Mouse (Mus musculus) forebrain, embryonic 10.5 days (tissue): ENCODE results near the gene Ddn. TPM values are rescaled to one million over a fixed set of nuclear protein-coding genes. Genes with fewer than 3 reads are reported as not detected.

Experiments used
- DNase-seq: peaks from one replicate; pipeline ENCODE4 v3.0.0-alpha.2; 2017; ENCODE audit warnings: low spot score; ENCODE audit errors: extremely low spot score
- H3K27ac ChIP-seq: fragments of 300-500 bp; sonication (generic); 2 replicates; pipeline ENCODE4 v1.5.1; 2016; ENCODE audit warnings: mild to moderate bottlenecking
- H3K27me3 ChIP-seq: fragments of 300-500 bp; sonication (generic); 2 replicates; pipeline ENCODE4 v1.6.1; 2016; ENCODE audit warnings: mild to moderate bottlenecking; ENCODE audit not compliant: poor library complexity, severe bottlenecking
- H3K36me3 ChIP-seq: fragments of 300-500 bp; sonication (generic); replicated peaks from 2 replicates; pipeline ENCODE4 v1.6.1; 2016; ENCODE audit warnings: mild to moderate bottlenecking, moderate library complexity
- H3K4me1 ChIP-seq: fragments of 300-500 bp; sonication (generic); 2 replicates; pipeline ENCODE4 v1.6.1; 2016
- H3K4me3 ChIP-seq: fragments of 300-500 bp; sonication (generic); 2 replicates; pipeline ENCODE4 v1.5.1; 2016; ENCODE audit warnings: mild to moderate bottlenecking, moderate library complexity
- H3K9me3 ChIP-seq: fragments of 300-500 bp; sonication (generic); 2 replicates; pipeline ENCODE4 v1.6.1; 2016; ENCODE audit warnings: mild to moderate bottlenecking, moderate library complexity
- WGBS: fragments of 180-500 bp; shearing (Covaris S2); methylation state at CpG from one replicate; pipeline ENCODE4 v1.1.7; 2016; 5-methylcytosine and 5-hydroxymethylcytosine counted together
- polyA plus RNA-seq: library from polyadenylated mRNA; unstranded; fragments of >200 nt; fragmentation: Nextera tagmentation; extraction: Ambion mirVana; gene quantifications from 2 replicates; pipeline ENCODE4 v1.2.1, GENCODE M21; 2016

Ddn gene
- polyA plus RNA-seq, 1 experiment from 2014 or later = 0.10 TPM

- Histone ChIP-seq H3K27ac (peak overlapping the region; percentile 48; the same call in 1 of the 2 replicates), H3K27me3 (peaks cover 100% of the 10 kb centered on the region), H3K36me3 (no peaks in the 10 kb centered on the region), H3K9me3 (no peaks in the 10 kb centered on the region), H3K4me1 (peaks cover 64% of the 10 kb centered on the region), H3K4me3 (peak overlapping the region; percentile 37)
- DNase-seq = peak; percentile 35
- WGBS = under 1% methylated on average over 62 of the region's 62 CpGs
These were observed 32.8 kb downstream of the Ddn start for GRCm38 (mm10) chr15:98776280-98777004.

- Histone ChIP-seq H3K9me3 (no peaks in the 10 kb centered on the region), H3K4me1 (peaks cover 62% of the 10 kb centered on the region), H3K27ac (no peak overlapping the region), H3K27me3 (peaks cover 100% of the 10 kb centered on the region), H3K4me3 (no peak overlapping the region), H3K36me3 (no peaks in the 10 kb centered on the region)
- no peak for DNase-seq
- WGBS = 2% methylated on average over 5 of the region's 5 CpGs
These were observed 33.8 kb downstream of the Ddn start for GRCm38 (mm10) chr15:98775533-98775932.

- WGBS = 6% methylated on average over 15 of the region's 15 CpGs
- DNase-seq = peak; percentile 31
- Histone ChIP-seq H3K27me3 (peaks cover 100% of the 10 kb centered on the region), H3K36me3 (no peaks in the 10 kb centered on the region), H3K27ac (no peak overlapping the region), H3K9me3 (no peaks in the 10 kb centered on the region), H3K4me1 (peaks cover 55% of the 10 kb centered on the region), H3K4me3 (no peak overlapping the region)
These were observed 35.2 kb downstream of the Ddn start for GRCm38 (mm10) chr15:98774096-98774495.

- Histone ChIP-seq H3K4me3 (peak overlapping the region; percentile 31), H3K9me3 (no peaks in the 10 kb centered on the region), H3K4me1 (peaks cover 42% of the 10 kb centered on the region), H3K27me3 (peaks cover 100% of the 10 kb centered on the region), H3K27ac (no peak overlapping the region), H3K36me3 (no peaks in the 10 kb centered on the region)
- 1% methylated on average over 36 of the region's 36 CpGs for WGBS
- peak; percentile 53 for DNase-seq
These were observed 36.6 kb downstream of the Ddn start for GRCm38 (mm10) chr15:98772511-98773211.

- Histone ChIP-seq H3K4me1 (peaks cover 35% of the 10 kb centered on the region), H3K9me3 (no peaks in the 10 kb centered on the region), H3K4me3 (peak overlapping the region; percentile 31), H3K36me3 (no peaks in the 10 kb centered on the region), H3K27me3 (peaks cover 100% of the 10 kb centered on the region), H3K27ac (no peak overlapping the region)
- DNase-seq = no peak
- WGBS = 3% methylated on average over 12 of the region's 12 CpGs
These were observed 37.4 kb downstream of the Ddn start for GRCm38 (mm10) chr15:98771813-98772425.

GRCm38 (mm10) chr15:98768259-98768658, 41.0 kb downstream of the Ddn start:
- no peak overlapping the region for H3K4me3 ChIP-seq
- no peak overlapping the region for H3K27ac ChIP-seq
- H3K9me3 ChIP-seq = no peaks in the 10 kb centered on the region
- WGBS = 26% methylated on average over 5 of the region's 5 CpGs
- H3K36me3 ChIP-seq = no peaks in the 10 kb centered on the region
- peaks cover 24% of the 10 kb centered on the region for H3K4me1 ChIP-seq
- no peak for DNase-seq
- H3K27me3 ChIP-seq = peaks cover 96% of the 10 kb centered on the region

- H3K9me3 ChIP-seq = no peaks in the 10 kb centered on the region
- H3K4me3 ChIP-seq = no peak overlapping the region
- H3K27me3 ChIP-seq = peaks cover 75% of the 10 kb centered on the region
- no peak overlapping the region for H3K27ac ChIP-seq
- H3K4me1 ChIP-seq = peaks cover 28% of the 10 kb centered on the region
- DNase-seq = no peak
- H3K36me3 ChIP-seq = peaks cover 7% of the 10 kb centered on the region; the same call in 1 of the 2 replicates
- 76% methylated on average over 4 of the region's 4 CpGs for WGBS
These were observed 43.4 kb downstream of the Ddn start for GRCm38 (mm10) chr15:98765929-98766328.

- peak; percentile 98 for DNase-seq
- peaks cover 30% of the 10 kb centered on the region for H3K4me1 ChIP-seq
- H3K36me3 ChIP-seq = peaks cover 37% of the 10 kb centered on the region
- peak within 1 kb of the TSS; percentile 95 for H3K27ac ChIP-seq
- under 1% methylated on average over 76 of the region's 76 CpGs for WGBS
- H3K4me3 ChIP-seq = peak within 1 kb of the TSS; percentile 96
- H3K9me3 ChIP-seq = no peaks in the 10 kb centered on the region
- H3K27me3 ChIP-seq = peaks cover 45% of the 10 kb centered on the region
These were observed 46.4 kb downstream of the Ddn start, which contains the start of gene Arf3 for GRCm38 (mm10) chr15:98762670-98763529. Gene Arf3, minus strand, starts transcription at chr15:98763214.

- Histone ChIP-seq H3K9me3 (no peaks in the 10 kb centered on the region), H3K4me3 (peak overlapping the region; percentile 96), H3K27me3 (peaks cover 38% of the 10 kb centered on the region), H3K36me3 (peaks cover 40% of the 10 kb centered on the region), H3K4me1 (peaks cover 30% of the 10 kb centered on the region), H3K27ac (peak overlapping the region; percentile 95)
- under 1% methylated on average over 24 of the region's 24 CpGs for WGBS
- peak; percentile 75 for DNase-seq
These were observed 47.1 kb downstream of the Ddn start for GRCm38 (mm10) chr15:98762201-98762621.

- Histone ChIP-seq H3K27me3 (no peaks in the 10 kb centered on the region), H3K4me3 (no peak overlapping the region), H3K4me1 (no peaks in the 10 kb centered on the region), H3K9me3 (no peaks in the 10 kb centered on the region), H3K36me3 (peaks cover 74% of the 10 kb centered on the region), H3K27ac (no peak overlapping the region)
- DNase-seq = no peak
- WGBS = 86% methylated on average over 2 of the region's 2 CpGs
These were observed 55.2 kb downstream of the Ddn start for GRCm38 (mm10) chr15:98754125-98754524.
